Mouse (Mus musculus) cerebellum, adult (tissue): ENCODE results near the gene Gm11549.
A peak's percentile ranks its signal among the peaks of the same experiment; 100 is the strongest.

Source experiments
- ATAC-seq: cut with Nextera tagmentation; 2 replicates; pipeline ENCODE4 v1.9.2; 2017; ENCODE audit warnings: mild to moderate bottlenecking, moderate library complexity, mixed read lengths; ENCODE audit not compliant: insufficient number of reproducible peaks, low FRiP score, low TSS enrichment

The Gm11549 gene

GRCm38 (mm10) chr3:36521073-36522060 lies at the start of gene Gm11549:
Gene Gm11549 (minus strand): TSS chr3:36521813.
- ATAC-seq: peak; percentile 36; the same call in 1 of the 2 replicates

DNA sequence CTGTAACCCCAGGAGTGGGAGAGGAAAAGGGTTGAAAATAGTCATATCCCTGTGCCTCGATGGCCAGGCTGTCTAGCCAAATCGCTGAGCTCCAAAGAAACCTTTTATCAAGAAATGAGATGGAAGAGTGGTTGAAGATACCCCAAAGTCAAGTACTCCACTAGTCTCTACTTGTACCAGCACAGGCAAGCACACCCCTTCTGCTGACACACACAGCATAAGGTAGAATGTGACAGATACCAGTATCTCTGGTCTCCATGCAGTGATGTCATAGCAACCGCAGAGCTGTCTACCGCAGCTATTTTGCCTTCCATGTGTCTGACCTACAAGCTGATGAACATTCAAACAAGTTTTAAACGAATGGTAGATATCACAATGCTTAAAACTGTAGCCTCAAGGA lies 48.2 kb upstream of the Gm11549 start:
- ATAC-seq: no peak

- ATAC-seq: no peak
Measured at GRCm38 (mm10) chr3:36563666-36564065, 42.1 kb upstream of the Gm11549 start.

DNA sequence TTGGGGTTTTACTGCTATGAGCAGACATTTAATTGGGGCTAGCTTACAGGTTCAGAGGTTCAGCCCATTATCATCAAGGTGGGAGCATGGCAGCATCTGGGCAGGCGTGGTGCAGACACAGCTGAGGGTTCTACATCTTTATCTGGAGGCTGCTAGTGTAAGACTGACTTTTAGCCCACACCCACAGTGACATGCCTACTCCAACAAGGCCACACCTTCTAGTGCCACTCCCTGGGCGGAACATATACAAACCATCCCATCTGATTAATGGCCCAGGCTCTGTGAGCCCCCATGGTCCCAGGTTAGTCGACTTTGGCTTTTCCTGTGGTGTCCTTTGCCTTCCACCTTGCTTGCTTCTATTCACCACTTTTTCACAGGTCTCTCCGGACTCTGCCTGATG lies 38.0 kb upstream of the Gm11549 start:
- ATAC-seq: no peak

- ATAC-seq: no peak
Measured at GRCm38 (mm10) chr3:36557601-36558000, 36.0 kb upstream of the Gm11549 start.

DNA sequence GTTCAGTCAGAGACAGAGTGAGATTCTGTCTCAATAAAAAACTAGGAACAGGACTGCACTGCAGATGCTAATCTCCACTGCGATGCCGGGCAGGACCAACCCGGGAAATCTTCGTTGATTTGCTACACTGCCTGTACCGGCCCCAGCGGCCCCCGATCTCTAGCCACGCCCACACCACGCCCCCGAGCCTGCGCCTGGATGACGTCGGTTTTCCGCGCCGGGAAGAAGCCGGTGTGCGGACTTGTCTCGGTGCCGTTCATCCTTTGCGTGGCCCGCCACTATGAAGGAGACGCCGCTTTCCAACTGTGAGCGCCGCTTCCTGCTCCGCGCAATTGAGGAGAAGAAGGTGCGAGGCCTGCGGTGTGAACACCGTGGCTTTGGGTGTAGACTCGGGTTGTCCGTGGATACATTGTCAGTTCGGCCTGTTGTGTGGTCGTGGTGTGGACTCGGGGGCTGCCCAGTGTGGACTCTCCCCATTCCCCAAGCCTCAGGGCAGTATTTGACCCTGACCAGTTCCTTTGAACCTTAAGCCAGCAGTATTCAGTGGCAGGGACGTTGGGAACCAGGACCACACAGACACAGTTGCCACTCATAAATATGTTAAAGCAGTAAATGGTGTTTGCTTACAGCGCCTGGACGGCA lies 30.9 kb upstream of the Gm11549 start, which contains the start of gene Exosc9:
Gene Exosc9 (plus strand): TSS at position 201 of the 642 bp plus-strand sequence.
- peak; percentile 92 for ATAC-seq

GRCm38 (mm10) chr3:36551851-36552384 lies 30.3 kb upstream of the Gm11549 start:
- ATAC-seq: peak; percentile 50

GRCm38 (mm10) chr3:36551343-36551742 lies 29.7 kb upstream of the Gm11549 start:
- no peak for ATAC-seq

DNA sequence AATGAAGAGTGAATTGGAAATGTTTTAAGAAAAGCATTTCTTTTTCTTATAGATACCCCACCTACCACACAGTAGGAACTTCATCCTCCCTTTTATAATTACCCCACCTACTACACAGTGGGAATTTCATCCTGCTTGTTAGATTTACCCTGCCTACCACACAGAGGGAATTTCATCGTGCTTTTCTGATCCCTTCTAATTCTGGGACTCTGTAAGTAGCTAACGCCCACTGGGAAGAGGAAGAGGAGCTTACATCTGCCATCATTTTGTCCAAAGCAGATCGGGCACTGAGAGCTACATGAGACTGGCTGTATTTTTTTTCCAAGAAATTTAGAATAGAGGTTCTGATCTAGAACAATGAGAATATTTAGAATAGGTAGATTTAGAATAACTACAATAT lies 23.3 kb upstream of the Gm11549 start:
- no peak for ATAC-seq

DNA sequence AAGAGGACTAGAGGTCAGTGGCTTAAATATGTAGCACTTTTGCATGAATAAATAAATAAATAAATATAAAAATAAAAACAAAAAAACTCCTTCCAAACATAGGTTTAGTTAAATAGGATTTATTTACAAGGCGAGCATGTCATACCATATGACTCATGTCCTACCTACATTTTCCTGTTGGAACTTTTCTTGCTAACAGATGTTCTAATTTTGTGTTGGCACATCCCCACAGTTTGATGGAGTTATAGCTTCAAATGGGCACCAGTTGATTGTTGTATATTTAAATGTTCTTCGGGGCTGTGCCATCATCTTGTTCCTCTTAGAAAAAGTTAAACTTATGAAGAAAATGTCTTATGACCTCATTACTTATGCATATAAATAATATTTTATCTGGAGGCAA lies 19.8 kb upstream of the Gm11549 start:
- no peak for ATAC-seq

- no peak for ATAC-seq
Measured at GRCm38 (mm10) chr3:36540756-36541155, 19.1 kb upstream of the Gm11549 start.

GRCm38 (mm10) chr3:36537701-36538470 lies 16.3 kb upstream of the Gm11549 start:
- ATAC-seq: no peak

DNA sequence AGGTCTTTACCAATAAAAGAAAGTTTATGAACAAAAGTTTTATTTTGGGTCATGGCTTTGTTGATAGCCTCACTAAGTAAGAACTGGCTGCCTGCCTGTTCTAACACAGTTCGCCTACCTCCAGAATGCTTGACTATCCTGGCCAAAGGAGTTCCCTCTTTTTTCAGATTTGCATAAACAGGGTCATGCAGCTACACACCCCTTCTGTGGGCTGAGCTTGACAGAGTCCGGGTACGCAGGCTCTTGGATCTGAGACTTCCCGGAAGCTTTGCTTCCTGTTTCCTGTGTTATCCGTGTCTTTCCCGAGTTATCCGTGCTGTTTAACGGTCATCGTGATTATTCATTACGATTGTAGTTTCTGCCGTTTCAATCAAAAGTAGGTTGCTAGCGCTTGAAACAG lies 14.4 kb upstream of the Gm11549 start:
- ATAC-seq: no peak

DNA sequence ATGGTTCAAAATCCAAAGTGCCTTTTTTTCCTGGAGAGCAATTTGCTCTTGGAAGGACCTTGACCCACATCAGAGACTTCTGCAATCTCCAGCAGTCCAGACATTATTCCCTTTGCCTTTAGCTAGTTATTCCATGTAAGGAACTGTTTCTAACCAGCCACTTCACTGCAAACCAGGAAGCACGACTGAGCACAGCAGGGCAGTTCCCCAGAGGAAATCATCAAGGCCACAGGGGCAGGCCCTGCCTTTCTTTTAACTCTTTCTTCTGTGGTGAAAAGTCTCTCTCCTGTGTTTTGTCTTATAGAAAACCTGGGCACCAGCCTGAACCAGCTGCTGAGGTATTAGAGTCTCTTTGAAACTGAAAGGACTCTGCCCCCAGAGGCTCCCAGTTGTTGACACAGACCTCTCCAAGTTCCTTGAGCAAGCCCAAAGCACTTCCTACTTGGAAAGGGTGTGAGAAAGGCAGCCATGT lies 11.6 kb upstream of the Gm11549 start:
- no peak for ATAC-seq

GRCm38 (mm10) chr3:36532738-36533137 lies 11.1 kb upstream of the Gm11549 start:
- no peak for ATAC-seq

GRCm38 (mm10) chr3:36531979-36532542 lies 10.4 kb upstream of the Gm11549 start:
- ATAC-seq: no peak

DNA sequence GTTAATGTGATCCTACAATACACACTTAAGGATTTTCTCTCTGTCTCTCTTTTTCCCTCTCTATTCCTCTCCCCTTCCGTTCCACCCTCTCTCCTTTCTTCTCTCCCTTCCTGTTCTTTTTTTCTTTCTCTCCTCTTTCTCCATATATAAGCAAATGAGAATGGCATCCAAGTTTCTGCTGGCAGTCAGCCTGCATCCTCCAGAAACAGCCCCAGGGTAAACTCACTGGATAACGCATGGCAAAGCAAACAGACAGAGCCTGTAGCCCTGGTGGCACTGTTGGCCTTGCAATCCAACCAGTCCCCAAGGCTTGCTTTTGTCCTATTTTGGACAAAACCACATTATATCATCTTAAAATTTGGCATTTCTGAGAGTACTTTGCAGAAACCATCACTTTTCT lies 9.6 kb upstream of the Gm11549 start:
- ATAC-seq: no peak

DNA sequence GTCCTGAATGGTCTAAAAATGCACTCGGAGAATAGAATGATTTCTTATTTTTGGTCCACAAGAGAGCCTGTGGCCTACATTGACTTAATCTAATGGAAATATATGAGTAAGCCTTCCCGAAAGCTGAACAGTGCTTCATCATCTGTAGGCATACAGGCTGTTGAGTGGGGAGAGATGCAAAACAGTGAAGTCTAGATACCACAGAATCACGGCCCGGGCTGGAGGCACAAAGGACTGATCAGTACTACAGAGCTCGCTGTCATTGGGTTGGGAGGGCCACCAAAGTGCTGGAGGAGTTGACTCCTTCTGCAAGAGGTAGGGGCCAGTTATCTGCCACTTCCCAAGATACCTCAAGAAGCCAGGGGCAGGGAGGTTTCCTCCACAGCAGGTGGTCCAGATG lies 9.2 kb upstream of the Gm11549 start:
- no peak for ATAC-seq

GRCm38 (mm10) chr3:36530345-36530744 lies 8.7 kb upstream of the Gm11549 start:
- no peak for ATAC-seq

- no peak for ATAC-seq
Measured at GRCm38 (mm10) chr3:36524466-36524865, 2.9 kb upstream of the Gm11549 start.
